ENCODE assay signal across 8 mouse cellular contexts in genomic region chr5:77266886-77267401, GRCm38 (mm10). TPM values are rescaled to one million over a fixed set of nuclear protein-coding genes. Genes with fewer than 3 reads are reported as not detected.
A peak's percentile ranks its signal among the peaks of the same experiment; 100 is the strongest.
DNase-seq lines count a peak whose midpoint lies in the region; ATAC-seq and TF ChIP-seq lines count a peak whose summit lies in the region.

No protein-coding gene starts in this region.

- no peak for DNase-seq in cerebellum, adult 2 months
- DNase-seq in cerebellum, adult 9-10 months, result no peak
- peak; percentile 53 for DNase-seq in G1E (ENCODE audit: low spot score)
- DNase-seq in liver, adult 2 months (ENCODE audit: extremely low read depth, low read depth, low spot score), result peak; percentile 50
- DNase-seq in cerebellum, postnatal 14 days, result no peak
- DNase-seq in right cerebral cortex, adult 18-20 months, result no peak

- TF ChIP-seq CTCF in cerebellum, adult 2 months (IDR thresholded peaks at IDR 0.05; ENCODE audit: borderline replicate concordance, insufficient read depth, low read depth, low read length), result no peak
- no peak for TF ChIP-seq CTCF in G1E (IDR thresholded peaks at IDR 0.05; ENCODE audit: low read depth, low read length)
- no peak for TF ChIP-seq CTCF in liver, adult 2 months (IDR thresholded peaks at IDR 0.05; ENCODE audit: low read depth, low read length)

- peaks cover 39% of the 10 kb centered on the region for H3K36me3 ChIP-seq in G1E (replicated peaks)
- H3K36me3 ChIP-seq in forebrain, embryonic 16.5 days (ENCODE audit: control insufficient read depth, insufficient read depth), result 0 out of 2 replicates have a peak, but pooled peaks cover 3% of the 10 kb centered on the region
- peaks cover 9% of the 10 kb centered on the region; the same call in 1 of the 2 replicates for H3K36me3 ChIP-seq in liver, adult 2 months (ENCODE audit: control insufficient read depth, insufficient read depth, low read length)
- H3K36me3 ChIP-seq in neural tube, embryonic 14.5 days (ENCODE audit: control insufficient read depth, insufficient read depth, low read length), result no peaks in the 10 kb centered on the region

- peaks cover 4% of the 10 kb centered on the region for H3K9me3 ChIP-seq in G1E (replicated peaks)
- H3K9me3 ChIP-seq in forebrain, embryonic 16.5 days (ENCODE audit: control insufficient read depth, low read length), result no peaks in the 10 kb centered on the region
- no peaks in the 10 kb centered on the region for H3K9me3 ChIP-seq in neural tube, embryonic 14.5 days (ENCODE audit: control insufficient read depth, low read length)

- WGBS in cerebellum, adult 2 months, result 19% methylated on average over 11 of the region's 11 CpGs
- 3% methylated on average over 11 of the region's 11 CpGs for WGBS in forebrain, embryonic 16.5 days
- WGBS in liver, adult 2 months, result 4% methylated on average over 11 of the region's 11 CpGs
- WGBS in neural tube, embryonic 14.5 days, result 1% methylated on average over 11 of the region's 11 CpGs

- H3K4me1 ChIP-seq in cerebellum, adult 2 months (ENCODE audit: control insufficient read depth, insufficient read depth, low read length), result no peaks in the 10 kb centered on the region
- peaks cover 36% of the 10 kb centered on the region for H3K4me1 ChIP-seq in G1E (ENCODE audit: insufficient read depth, low read depth, low read length)
- peaks cover 6% of the 10 kb centered on the region for H3K4me1 ChIP-seq in forebrain, embryonic 16.5 days (replicated peaks; ENCODE audit: control insufficient read depth, insufficient read depth, low read length)
- H3K4me1 ChIP-seq in liver, adult 2 months (ENCODE audit: control insufficient read depth, insufficient read depth, low read length), result peaks cover 2% of the 10 kb centered on the region
- H3K4me1 ChIP-seq in neural tube, embryonic 14.5 days (ENCODE audit: control insufficient read depth, insufficient read depth, low read length), result peaks cover 8% of the 10 kb centered on the region; the same call in 1 of the 2 replicates

- peaks cover 25% of the 10 kb centered on the region for H3K79me2 ChIP-seq in liver, adult 2 months (ENCODE audit: control insufficient read depth, insufficient read depth, low read length)

- H3K27ac ChIP-seq in cerebellum, adult 2 months (ENCODE audit: insufficient read depth, low read length), result no peak overlapping the region
- no peak overlapping the region; the same call in 1 of the 2 replicates for H3K27ac ChIP-seq in forebrain, embryonic 16.5 days (ENCODE audit: low read length)
- H3K27ac ChIP-seq in liver, adult 2 months (replicated peaks; ENCODE audit: insufficient read depth, low read depth, low read length), result peak overlapping the region; percentile 56
- peak overlapping the region; percentile 80 for H3K27ac ChIP-seq in neural tube, embryonic 14.5 days (ENCODE audit: low read depth, low read length)

- peak overlapping the region; percentile 73 for H3K9ac ChIP-seq in forebrain, embryonic 16.5 days (replicated peaks; ENCODE audit: low read depth, low read length)
- peak overlapping the region; percentile 90 for H3K9ac ChIP-seq in liver, adult 2 months (ENCODE audit: low read depth, low read length)
- peak overlapping the region; percentile 72 for H3K9ac ChIP-seq in neural tube, embryonic 14.5 days (replicated peaks; ENCODE audit: low read depth, low read length)

- peak overlapping the region; percentile 52 for H3K4me3 ChIP-seq in cerebellum, adult 2 months (replicated peaks; ENCODE audit: insufficient read depth, low read depth, low read length)
- peak overlapping the region; percentile 88 for H3K4me3 ChIP-seq in G1E (ENCODE audit: low read depth, low read length)
- peak overlapping the region; percentile 85 for H3K4me3 ChIP-seq in forebrain, embryonic 16.5 days (replicated peaks; ENCODE audit: low read length)
- peak overlapping the region; percentile 79 for H3K4me3 ChIP-seq in liver, adult 2 months (ENCODE audit: insufficient read depth, low read depth, low read length)
- peak overlapping the region; percentile 91 for H3K4me3 ChIP-seq in neural tube, embryonic 14.5 days (ENCODE audit: low read depth, low read length)

- no peaks in the 10 kb centered on the region; the same call in 1 of the 2 replicates for H3K27me3 ChIP-seq in cerebellum, adult 2 months (ENCODE audit: control insufficient read depth, insufficient read depth, low read length)
- H3K27me3 ChIP-seq in G1E (ENCODE audit: insufficient read depth, low read length), result no peaks in the 10 kb centered on the region
- no peaks in the 10 kb centered on the region for H3K27me3 ChIP-seq in forebrain, embryonic 16.5 days (replicated peaks; ENCODE audit: control insufficient read depth, insufficient read depth, low read length)
- no peaks in the 10 kb centered on the region for H3K27me3 ChIP-seq in liver, adult 2 months (ENCODE audit: control insufficient read depth, insufficient read depth, low read length)
- no peaks in the 10 kb centered on the region for H3K27me3 ChIP-seq in neural tube, embryonic 14.5 days (ENCODE audit: control insufficient read depth, insufficient read depth, low read length)

- H3K4me2 ChIP-seq in forebrain, embryonic 16.5 days (ENCODE audit: low read length), result peak overlapping the region; percentile 63
- peak overlapping the region; percentile 80 for H3K4me2 ChIP-seq in neural tube, embryonic 14.5 days (ENCODE audit: low read depth, low read length)

- no peak for TF ChIP-seq POLR2A in cerebellum, adult 2 months (IDR thresholded peaks at IDR 0.05; ENCODE audit: borderline replicate concordance, insufficient read depth, low read length)
- no peak for TF ChIP-seq POLR2A in liver, adult 2 months (IDR thresholded peaks at IDR 0.05; ENCODE audit: extremely low read depth, insufficient read depth, low read length)

- peak; percentile 35; the same call in 1 of the 2 replicates for ATAC-seq in G1E (ENCODE audit: extremely low read depth, insufficient number of reproducible peaks, low FRiP score, poor library complexity, severe bottlenecking)
- no peak for ATAC-seq in forebrain, embryonic 16.5 days
- ATAC-seq in neural tube, embryonic 14.5 days (ENCODE audit: low read depth), result no peak

RNA-seq across cellular contexts. Expression of gene Rest, which starts 1.7 kb away (rescaled TPM):
- 2.9 and 3.2 TPM in 2 replicates for polyA plus RNA-seq in cerebellum, adult 2 months (2012; rRNA removed)
- total RNA-seq in G1E (2014; fragmentation: Nextera tagmentation), result 46.7 and 48.9 TPM in 2 replicates
- total RNA-seq in G1E (2017), result 43.4 and 52.1 TPM in 2 replicates
- polyA plus RNA-seq in G1E (2012), result 7.1 and 8.3 TPM in 2 replicates
- 6.7 and 8.1 TPM in 2 replicates for polyA plus RNA-seq in forebrain, embryonic 16.5 days (2015; fragmentation: Nextera tagmentation; extraction: Ambion mirVana)
- total RNA-seq in liver, adult 2 months (2014; rRNA removed), result 9.8 and 9.9 TPM in 2 replicates
- 3.3 and 3.7 TPM in 2 replicates for polyA plus RNA-seq in liver, adult 2 months (2012; rRNA removed)
- 5.2 and 8.1 TPM in 2 replicates for polyA plus RNA-seq in neural tube, embryonic 14.5 days (2014; fragmentation: Nextera tagmentation; extraction: Ambion mirVana)

RNA-seq across cellular contexts. Expression of gene Noa1, which starts 42.9 kb away (rescaled TPM):
- polyA plus RNA-seq in cerebellum, adult 2 months (2012; rRNA removed), result 24.8 and 25.2 TPM in 2 replicates
- total RNA-seq in G1E (2014; fragmentation: Nextera tagmentation), result 51.1 and 53.2 TPM in 2 replicates
- 6.3 and 12.0 TPM in 2 replicates for total RNA-seq in G1E (2017)
- polyA plus RNA-seq in G1E (2012), result 35.1 and 35.2 TPM in 2 replicates
- polyA plus RNA-seq in forebrain, embryonic 16.5 days (2015; fragmentation: Nextera tagmentation; extraction: Ambion mirVana), result 41.0 and 46.7 TPM in 2 replicates
- total RNA-seq in liver, adult 2 months (2014; rRNA removed), result 4.2 and 6.2 TPM in 2 replicates
- polyA plus RNA-seq in liver, adult 2 months (2012; rRNA removed), result 7.5 and 8.6 TPM in 2 replicates
- 32.1 and 36.6 TPM in 2 replicates for polyA plus RNA-seq in neural tube, embryonic 14.5 days (2014; fragmentation: Nextera tagmentation; extraction: Ambion mirVana)

RNA-seq across cellular contexts. Expression of gene Polr2b, which starts 43.0 kb away (rescaled TPM):
- 46.4 and 49.7 TPM in 2 replicates for polyA plus RNA-seq in cerebellum, adult 2 months (2012; rRNA removed)
- total RNA-seq in G1E (2014; fragmentation: Nextera tagmentation) (148 and 198 TPM in 2 replicates), G1E (2017) (163 and 179 TPM in 2 replicates)
- 2.4 and 3.7 TPM in 2 replicates for polyA plus RNA-seq in G1E (2012)
- polyA plus RNA-seq in forebrain, embryonic 16.5 days (2015; fragmentation: Nextera tagmentation; extraction: Ambion mirVana), result 74.8 and 84.3 TPM in 2 replicates
- 31.6 and 43.3 TPM in 2 replicates for total RNA-seq in liver, adult 2 months (2014; rRNA removed)
- 24.3 and 31.0 TPM in 2 replicates for polyA plus RNA-seq in liver, adult 2 months (2012; rRNA removed)
- 58.7 and 72.9 TPM in 2 replicates for polyA plus RNA-seq in neural tube, embryonic 14.5 days (2014; fragmentation: Nextera tagmentation; extraction: Ambion mirVana)

RNA-seq across cellular contexts. Expression of gene Spink2, which starts 55.7 kb away (rescaled TPM):
- polyA plus RNA-seq in cerebellum, adult 2 months (2012; rRNA removed), result 0.21 TPM in 1 of 2 replicates, not detected in the other
- total RNA-seq in G1E (2014; fragmentation: Nextera tagmentation) (not detected in 2 replicates), G1E (2017) (not detected in 2 replicates)
- not detected in 2 replicates for polyA plus RNA-seq in G1E (2012)
- 0.35 and 0.61 TPM in 2 replicates for polyA plus RNA-seq in forebrain, embryonic 16.5 days (2015; fragmentation: Nextera tagmentation; extraction: Ambion mirVana)
- not detected in 2 replicates for total RNA-seq in liver, adult 2 months (2014; rRNA removed)
- polyA plus RNA-seq in liver, adult 2 months (2012; rRNA removed), result 0.16 TPM in 1 of 2 replicates, not detected in the other
- 3.7 and 6.0 TPM in 2 replicates for polyA plus RNA-seq in neural tube, embryonic 14.5 days (2014; fragmentation: Nextera tagmentation; extraction: Ambion mirVana)

Comparison
In these comparisons a context has a peak if more than half of its experiments do, and no peak if none do; other contexts are left out.
1. DNase-seq: peak in G1E (single experiment) and liver, adult 2 months (single experiment); none in cerebellum, adult 2 months (0 of 2), cerebellum, adult 9-10 months (single experiment), cerebellum, postnatal 14 days (0 of 2) and right cerebral cortex, adult 18-20 months (single experiment).
2. H3K27ac ChIP-seq: peak in liver, adult 2 months (single experiment) and neural tube, embryonic 14.5 days (single experiment); none in cerebellum, adult 2 months (single experiment) and forebrain, embryonic 16.5 days (single experiment).
3. Peak in every context shown above with its lines, with median percentiles within 50 percentile points of each other: H3K4me3 ChIP-seq and H3K9ac ChIP-seq.